Mouse (Mus musculus): Measurements from ENCODE around the gene Shoc2. TPM values are rescaled to one million over a fixed set of nuclear protein-coding genes. Genes with fewer than 3 reads are reported as not detected.

Shoc2 gene
- total RNA-seq, 2 experiments from 2014 or later = 46.3 to 51.5 TPM

- no peak for DNase-seq (ENCODE audit: low spot score in 2 of 2)
These were observed 71.4 kb downstream of the Shoc2 start for GRCm38 (mm10) chr19:54015503-54015902.

DNA sequence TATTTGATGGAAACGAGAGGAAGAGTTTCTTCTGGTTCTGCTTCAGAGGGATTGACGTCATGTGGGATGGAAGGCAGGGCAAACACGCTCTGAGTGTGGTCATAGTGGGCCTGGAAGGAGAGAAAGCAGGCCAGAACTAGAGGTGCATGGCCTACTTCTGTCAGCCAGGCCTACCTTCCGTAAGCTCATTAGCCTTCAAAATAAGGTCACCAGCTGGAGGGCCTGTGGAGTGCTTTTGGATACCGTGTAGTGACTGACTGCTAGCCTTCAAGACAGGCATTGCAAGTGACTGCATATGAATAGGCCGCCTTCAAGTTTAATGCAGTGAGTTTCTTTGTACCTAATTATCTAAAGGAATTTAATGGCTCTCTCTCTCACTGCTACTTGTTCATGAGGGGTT is 91.0 kb downstream of the Shoc2 start:
- no peak for DNase-seq (ENCODE audit: low spot score in 2 of 2)

GRCm38 (mm10) chr19:54039441-54039840 is 95.3 kb downstream of the Shoc2 start:
- no peak for DNase-seq (ENCODE audit: low spot score in 2 of 2)

- DNase-seq (ENCODE audit: low spot score in 2 of 2) = no peak
These were observed 96.4 kb downstream of the Shoc2 start for GRCm38 (mm10) chr19:54040356-54041028.

- DNase-seq (ENCODE audit: low spot score in 2 of 2) = no peak
These were observed 96.9 kb downstream of the Shoc2 start for GRCm38 (mm10) chr19:54041029-54041367.

- DNase-seq (ENCODE audit: low spot score in 2 of 2) = no peak
These were observed 99.7 kb downstream of the Shoc2 start, which contains the start of gene Adra2a for GRCm38 (mm10) chr19:54043851-54044250. TSS of gene Adra2a (plus strand) at chr19:54044151.

- peak; percentile 61 to 81 for DNase-seq (ENCODE audit: low spot score in 2 of 2)
These were observed 100.6 kb downstream of the Shoc2 start for GRCm38 (mm10) chr19:54044507-54045371.

GRCm38 (mm10) chr19:54045412-54045811 is 101.3 kb downstream of the Shoc2 start:
- DNase-seq (ENCODE audit: low spot score in 2 of 2) = no peak

GRCm38 (mm10) chr19:54045931-54046683 is 102.0 kb downstream of the Shoc2 start:
- no peak for DNase-seq (ENCODE audit: low spot score in 2 of 2)

- no peak for DNase-seq (ENCODE audit: low spot score in 2 of 2)
These were observed 102.6 kb downstream of the Shoc2 start for GRCm38 (mm10) chr19:54046684-54047070.

- DNase-seq (ENCODE audit: low spot score in 2 of 2) = no peak
These were observed 103.4 kb downstream of the Shoc2 start for GRCm38 (mm10) chr19:54047386-54048050.

DNA sequence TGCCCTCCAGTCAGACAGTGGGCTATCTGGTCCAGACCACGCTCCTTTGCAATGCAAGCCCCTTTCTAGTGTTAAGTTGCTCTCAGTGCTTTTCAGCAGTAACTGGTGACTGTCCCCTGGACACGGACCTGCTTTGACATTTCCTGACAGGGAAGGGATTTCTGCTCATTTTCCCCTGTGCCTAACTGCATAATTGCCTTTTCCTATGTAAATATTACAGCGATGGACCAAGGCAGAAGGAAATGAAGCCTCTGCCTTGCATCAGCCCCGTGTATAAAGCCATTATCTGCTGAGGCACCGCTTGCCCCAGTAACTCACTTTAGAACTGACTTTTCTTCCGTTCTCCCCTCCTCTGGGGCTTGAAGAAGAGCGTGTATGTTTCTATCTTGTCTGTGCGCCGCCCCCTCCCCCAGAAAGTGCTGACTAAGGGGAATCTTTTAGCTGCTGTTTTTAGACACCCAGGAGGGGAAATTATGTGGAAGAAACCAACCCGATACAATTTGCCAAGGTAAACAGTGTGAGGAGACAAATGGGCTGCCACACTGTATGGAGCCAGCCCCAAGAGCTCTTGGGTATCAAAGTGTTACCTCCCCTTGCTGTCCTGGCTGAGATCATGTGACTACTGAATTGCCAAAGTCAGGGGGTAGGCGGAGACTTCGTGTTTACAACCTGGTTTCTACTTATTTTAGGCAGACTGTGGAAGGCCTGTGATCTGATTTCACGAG is 104.2 kb downstream of the Shoc2 start:
- DNase-seq (ENCODE audit: low spot score in 2 of 2) = no peak

GRCm38 (mm10) chr19:54051651-54052050 is 107.5 kb downstream of the Shoc2 start:
- no peak for DNase-seq (ENCODE audit: low spot score in 2 of 2)

GRCm38 (mm10) chr19:54055845-54056244 is 111.7 kb downstream of the Shoc2 start:
- no peak for DNase-seq (ENCODE audit: low spot score in 2 of 2)

- DNase-seq (ENCODE audit: low spot score in 2 of 2) = no peak
These were observed 124.3 kb downstream of the Shoc2 start for GRCm38 (mm10) chr19:54068447-54068846.

- DNase-seq (ENCODE audit: low spot score in 2 of 2) = no peak
These were observed 126.4 kb downstream of the Shoc2 start for GRCm38 (mm10) chr19:54070521-54070920.

GRCm38 (mm10) chr19:54072233-54072800 is 128.2 kb downstream of the Shoc2 start:
- no peak for DNase-seq (ENCODE audit: low spot score in 2 of 2)

DNA sequence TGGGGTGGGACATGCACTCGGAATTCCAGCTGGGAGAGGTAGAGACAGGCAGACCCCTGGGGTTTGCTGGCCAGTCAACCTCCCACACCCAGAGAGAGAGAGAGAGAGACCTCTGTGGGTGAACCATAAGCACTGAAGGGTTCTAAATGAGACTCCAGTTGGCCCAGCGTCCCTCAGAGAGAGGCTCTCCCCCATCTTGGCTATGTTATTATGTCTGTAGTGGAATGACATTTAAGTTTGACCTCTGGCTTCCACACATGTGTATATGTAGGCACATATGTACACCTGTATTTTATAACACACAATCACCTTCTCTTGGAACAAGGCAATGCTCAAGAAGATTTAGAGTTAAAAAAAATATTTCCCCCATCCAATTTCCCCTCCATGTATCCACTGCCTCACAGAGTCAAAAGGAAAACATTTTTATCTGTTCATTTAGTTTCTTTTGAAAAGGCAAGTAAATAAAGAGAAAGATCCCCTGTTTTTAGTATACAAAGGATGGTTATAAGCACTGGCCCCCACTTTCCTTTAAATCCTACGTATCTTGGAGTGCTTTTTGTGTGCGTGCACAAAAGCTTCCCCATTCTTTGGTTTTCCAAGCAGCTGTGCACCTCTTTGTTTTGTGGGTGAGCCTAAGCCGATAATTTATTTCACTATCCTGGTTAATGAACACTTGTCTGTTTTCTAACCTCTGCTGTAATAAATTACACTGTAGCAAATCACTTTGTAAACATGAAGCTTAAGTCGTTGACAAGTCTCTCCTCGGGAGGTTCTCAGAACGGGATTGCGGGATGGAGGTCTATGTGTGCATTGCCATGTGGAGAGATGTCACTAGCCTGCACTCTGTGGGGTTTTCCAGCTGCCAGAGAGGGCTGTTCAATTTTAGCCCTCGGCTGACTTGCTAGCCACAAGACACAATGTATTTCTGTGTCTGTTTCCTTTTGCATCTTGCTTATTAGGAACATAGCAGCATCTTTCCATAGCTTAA is 132.6 kb downstream of the Shoc2 start:
- DNase-seq (ENCODE audit: low spot score in 2 of 2) = no peak

- DNase-seq (ENCODE audit: low spot score in 2 of 2) = no peak
These were observed 137.2 kb downstream of the Shoc2 start for GRCm38 (mm10) chr19:54081303-54081702.

Measured in layer of hippocampus, adult 18-20 months (tissue).